Mouse (Mus musculus) forebrain, postnatal 0 days (tissue): ENCODE measurements around the gene Ctrl. TPM values are rescaled to one million over a fixed set of nuclear protein-coding genes. Genes with fewer than 3 reads are reported as not detected.

Experiments used
- ATAC-seq: fragments of 200-750 bp; cut with Nextera tagmentation; 2 replicates; pipeline ENCODE4 v1.8.0; 2017; ENCODE audit warnings: mild to moderate bottlenecking, moderate library complexity
- DNase-seq: peaks from one replicate; pipeline ENCODE4 v3.0.0-alpha.2; 2015
- H3K27ac ChIP-seq: fragments of 300-500 bp; sonication (generic); 2 replicates; pipeline ENCODE4 v1.5.1; 2014; ENCODE audit warnings: low read depth, mild to moderate bottlenecking, antibody characterized with exemption, low read length, moderate library complexity, mixed read lengths
- H3K27me3 ChIP-seq: fragments of 300-500 bp; sonication (generic); 2 replicates; pipeline ENCODE4 v1.6.1; 2014; ENCODE audit warnings: mild to moderate bottlenecking, low read length, mixed read lengths; ENCODE audit not compliant: insufficient read depth
- H3K36me3 ChIP-seq: fragments of 300-500 bp; sonication (generic); 2 replicates; pipeline ENCODE4 v1.6.1; 2014; ENCODE audit warnings: mild to moderate bottlenecking, moderate library complexity; ENCODE audit not compliant: insufficient read depth
- H3K4me1 ChIP-seq: fragments of 300-500 bp; sonication (generic); 2 replicates; pipeline ENCODE4 v1.6.1; 2014; ENCODE audit warnings: antibody characterized with exemption; ENCODE audit not compliant: insufficient read depth
- H3K4me2 ChIP-seq: fragments of 300-500 bp; sonication (generic); 2 replicates; pipeline ENCODE4 v1.6.1; 2014; ENCODE audit warnings: low read depth, mild to moderate bottlenecking, moderate library complexity
- H3K4me3 ChIP-seq: fragments of 300-500 bp; sonication (generic); 2 replicates; pipeline ENCODE4 v1.5.1; 2014; ENCODE audit warnings: low read depth, low read length, mixed read lengths
- H3K9ac ChIP-seq: fragments of 300-500 bp; sonication (generic); 2 replicates; pipeline ENCODE4 v1.6.1; 2014; ENCODE audit warnings: mild to moderate bottlenecking
- H3K9me3 ChIP-seq: fragments of 300-500 bp; sonication (generic); 2 replicates; pipeline ENCODE4 v1.6.1; 2016; ENCODE audit warnings: low read length
- CTCF ChIP-seq: sonication (generic); IDR thresholded peaks from 2 replicates; pipeline ENCODE4 v1.5.1; 2016; ENCODE audit warnings: antibody characterized with exemption, control low read depth, low read depth
- WGBS: fragments of 180-500 bp; shearing (Covaris S2); extraction: QIAGEN DNeasy Blood & Tissue Kit; methylation state at CpG from one replicate; pipeline ENCODE4 v1.1.7; 2014; 5-methylcytosine and 5-hydroxymethylcytosine counted together
- polyA plus RNA-seq: library from polyadenylated mRNA; unstranded; fragments of >200 nt; fragmentation: Nextera tagmentation; extraction: Ambion mirVana; gene quantifications from 2 replicates; pipeline ENCODE4 v1.2.1, GENCODE M21; 2015
- total RNA-seq: library from RNA; depleted of rRNA; stranded (reverse); fragments of >200 nt; gene quantifications from 2 replicates; pipeline ENCODE4 v1.2.3, GENCODE M21; 2014

Gene Ctrl
- total and polyA plus RNA-seq, 2 experiments from 2014 or later: 1.9 to 3.3 TPM

GRCm38 (mm10) chr8:105942026-105942425, 8.4 kb upstream of the Ctrl start:
- WGBS: 91% methylated on average over 11 of the region's 11 CpGs
- Histone ChIP-seq H3K4me3 (no peak overlapping the region), H3K36me3 (0 out of 2 replicates have a peak, but pooled peaks cover 5% of the 10 kb centered on the region), H3K27me3 (no peaks in the 10 kb centered on the region), H3K9ac (no peak overlapping the region), H3K27ac (no peak overlapping the region), H3K4me1 (peaks cover 6% of the 10 kb centered on the region; the same call in 1 of the 2 replicates), H3K9me3 (no peaks in the 10 kb centered on the region), H3K4me2 (no peak overlapping the region)
- DNase-seq (no peak), ATAC-seq (no peak)
- TF ChIP-seq CTCF: no peak

GRCm38 (mm10) chr8:105938306-105938669, 4.6 kb upstream of the Ctrl start, which contains the start of gene Psmb10:
Psmb10 (minus strand) TSS chr8:105938444.
- ATAC-seq: no peak

GRCm38 (mm10) chr8:105937496-105938305, 4.0 kb upstream of the Ctrl start:
- peak overlapping the region; percentile 89 for H3K9ac ChIP-seq
- peak overlapping the region; percentile 94 for H3K4me2 ChIP-seq
- H3K4me3 ChIP-seq: peak overlapping the region; percentile 58
- DNase-seq: peak; percentile 72
- WGBS: 2% methylated on average over 33 of the region's 33 CpGs
- peaks cover 2% of the 10 kb centered on the region; the same call in 1 of the 2 replicates for H3K36me3 ChIP-seq
- peak overlapping the region; percentile 81 for H3K27ac ChIP-seq
- no peaks in the 10 kb centered on the region for H3K9me3 ChIP-seq
- no peaks in the 10 kb centered on the region for H3K27me3 ChIP-seq
- no peak for TF ChIP-seq CTCF
- peaks cover 6% of the 10 kb centered on the region; the same call in 1 of the 2 replicates for H3K4me1 ChIP-seq
- ATAC-seq: peak; percentile 41

More at GRCm38 (mm10) chr8:105938306-105938669, 4.6 kb upstream of the Ctrl start, which contains the start of gene Psmb10:
- no peaks in the 10 kb centered on the region for H3K36me3 ChIP-seq
- H3K9ac ChIP-seq: peak within 1 kb of the TSS; percentile 89
- no peak for DNase-seq
- peaks cover 6% of the 10 kb centered on the region; the same call in 1 of the 2 replicates for H3K4me1 ChIP-seq
- peak; percentile 19; the same call in 1 of the 2 replicates for TF ChIP-seq CTCF
- peak within 1 kb of the TSS; percentile 58 for H3K4me3 ChIP-seq
- no peaks in the 10 kb centered on the region for H3K9me3 ChIP-seq
- no peaks in the 10 kb centered on the region for H3K27me3 ChIP-seq
- peak within 1 kb of the TSS; percentile 81 for H3K27ac ChIP-seq
- 30% methylated on average over 4 of the region's 4 CpGs for WGBS
- H3K4me2 ChIP-seq: peak within 1 kb of the TSS; percentile 94

- no peaks in the 10 kb centered on the region for H3K27me3 ChIP-seq
- H3K4me3 ChIP-seq: peak overlapping the region; percentile 58
- H3K9ac ChIP-seq: peak overlapping the region; percentile 89
- peaks cover 9% of the 10 kb centered on the region for H3K36me3 ChIP-seq
- peak overlapping the region; percentile 81 for H3K27ac ChIP-seq
- no peak for TF ChIP-seq CTCF
- 1% methylated on average over 30 of the region's 30 CpGs for WGBS
- H3K4me1 ChIP-seq: peaks cover 6% of the 10 kb centered on the region; the same call in 1 of the 2 replicates
- peak; percentile 89 for ATAC-seq
- H3K9me3 ChIP-seq: no peaks in the 10 kb centered on the region
- peak; percentile 85 for DNase-seq
- peak overlapping the region; percentile 94 for H3K4me2 ChIP-seq
Observed at GRCm38 (mm10) chr8:105936866-105937475, 3.3 kb upstream of the Ctrl start.

GRCm38 (mm10) chr8:105935863-105936603, 2.4 kb upstream of the Ctrl start:
- Histone ChIP-seq H3K9ac (peak overlapping the region; percentile 89), H3K4me2 (peak overlapping the region; percentile 94), H3K4me3 (peak overlapping the region; percentile 58), H3K4me1 (peaks cover 6% of the 10 kb centered on the region; the same call in 1 of the 2 replicates), H3K27ac (no peak overlapping the region), H3K27me3 (no peaks in the 10 kb centered on the region), H3K9me3 (no peaks in the 10 kb centered on the region), H3K36me3 (peaks cover 18% of the 10 kb centered on the region)
- ATAC-seq: no peak
- no peak for TF ChIP-seq CTCF
- 26% methylated on average over 7 of the region's 7 CpGs for WGBS
- no peak for DNase-seq

GRCm38 (mm10) chr8:105935105-105935504, 1.4 kb upstream of the Ctrl start:
- DNase-seq: no peak
- H3K36me3 ChIP-seq: peaks cover 20% of the 10 kb centered on the region
- 90% methylated on average over 6 of the region's 6 CpGs for WGBS
- H3K4me1 ChIP-seq: peaks cover 6% of the 10 kb centered on the region; the same call in 1 of the 2 replicates
- ATAC-seq: no peak
- no peaks in the 10 kb centered on the region for H3K9me3 ChIP-seq
- H3K4me3 ChIP-seq: no peak overlapping the region
- H3K27ac ChIP-seq: no peak overlapping the region
- no peak overlapping the region for H3K4me2 ChIP-seq
- no peaks in the 10 kb centered on the region for H3K27me3 ChIP-seq
- no peak overlapping the region for H3K9ac ChIP-seq
- no peak for TF ChIP-seq CTCF
